ENCODE assay signal across 25 mouse cellular contexts in genomic region chr7:139131538-139131937, GRCm38 (mm10). TPM values are rescaled to one million over a fixed set of nuclear protein-coding genes. Genes with fewer than 3 reads are reported as not detected.
DNase-seq lines count a peak whose midpoint lies in the region; ATAC-seq and TF ChIP-seq lines count a peak whose summit lies in the region.
"Had no signal": no experiment of that assay in that cellular context is flagged by ENCODE, and none has a peak within 500 bp of the region (broad histone marks: within the 10 kb centered on the region; RNA-seq: fewer than 3 reads in every experiment).

No protein-coding gene starts in this region.

- no peak for TF ChIP-seq POLR2A in bone marrow macrophage, adult 2 months (IDR thresholded peaks at IDR 0.05; ENCODE audit: borderline replicate concordance, low read depth, low read length)

- H3K4me2 ChIP-seq in hindbrain, embryonic 11.5 days (replicated peaks; ENCODE audit: low read depth, low read length) = no peak overlapping the region
- H3K4me2 ChIP-seq: embryonic facial prominence, embryonic 15.5 days; forebrain, embryonic 15.5 days; heart, embryonic 12.5 days; hindbrain, embryonic 13.5 days; limb, embryonic 12.5 days; liver, embryonic 12.5 days; midbrain, embryonic 12.5 days; neural tube, embryonic 12.5 days had no signal

- peaks cover 47% of the 10 kb centered on the region for H3K4me1 ChIP-seq in hindbrain, embryonic 10.5 days (replicated peaks)
- peaks cover 7% of the 10 kb centered on the region for H3K4me1 ChIP-seq in hindbrain, embryonic 11.5 days (replicated peaks; ENCODE audit: control insufficient read depth, insufficient read depth, low read length)
- peaks cover 30% of the 10 kb centered on the region for H3K4me1 ChIP-seq in bone marrow macrophage, adult 2 months (ENCODE audit: control insufficient read depth, insufficient read depth, low read length)
- H3K4me1 ChIP-seq: liver, embryonic 12.5 days had no signal

- ATAC-seq in hindbrain, embryonic 11.5 days (ENCODE audit: low FRiP score) = no peak
- ATAC-seq: CD4-positive, CD25-positive, alpha-beta regulatory T cell, adult 4 months; forebrain, embryonic 15.5 days; liver, embryonic 12.5 days had no signal

- WGBS in hindbrain, embryonic 10.5 days = 84% methylated on average over 8 of the region's 8 CpGs
- 81% methylated on average over 8 of the region's 8 CpGs for WGBS in hindbrain, embryonic 11.5 days

- H3K27ac ChIP-seq in hindbrain, embryonic 10.5 days = 0 out of 2 replicates have a peak overlapping the region, but pooled peaks have one; percentile 23
- no peak overlapping the region for H3K27ac ChIP-seq in hindbrain, embryonic 11.5 days (ENCODE audit: low read depth, low read length)
- peak overlapping the region; percentile 41; the same call in 1 of the 2 replicates for H3K27ac ChIP-seq in bone marrow macrophage, adult 2 months (ENCODE audit: insufficient read depth, low read depth, low read length)
- H3K27ac ChIP-seq: embryonic facial prominence, embryonic 15.5 days; forebrain, embryonic 15.5 days; liver, embryonic 12.5 days; midbrain, embryonic 12.5 days; neural tube, embryonic 12.5 days had no signal

- H3K36me3 ChIP-seq in hindbrain, embryonic 10.5 days = no peaks in the 10 kb centered on the region
- no peaks in the 10 kb centered on the region for H3K36me3 ChIP-seq in hindbrain, embryonic 11.5 days (ENCODE audit: control insufficient read depth, insufficient read depth, low read length)
- H3K36me3 ChIP-seq: embryonic facial prominence, embryonic 15.5 days; forebrain, embryonic 15.5 days; heart, embryonic 12.5 days; hindbrain, embryonic 13.5 days; limb, embryonic 12.5 days; liver, embryonic 12.5 days; midbrain, embryonic 12.5 days; neural tube, embryonic 12.5 days had no signal

- H3K9ac ChIP-seq in hindbrain, embryonic 11.5 days (ENCODE audit: low read depth, low read length) = no peak overlapping the region
- H3K9ac ChIP-seq: embryonic facial prominence, embryonic 15.5 days; forebrain, embryonic 15.5 days; heart, embryonic 12.5 days; hindbrain, embryonic 13.5 days; limb, embryonic 12.5 days; liver, embryonic 12.5 days; midbrain, embryonic 12.5 days; neural tube, embryonic 12.5 days had no signal

- no peaks in the 10 kb centered on the region for H3K9me3 ChIP-seq in hindbrain, embryonic 10.5 days
- H3K9me3 ChIP-seq in hindbrain, embryonic 11.5 days (ENCODE audit: control insufficient read depth, low read length) = no peaks in the 10 kb centered on the region
- H3K9me3 ChIP-seq: embryonic facial prominence, embryonic 15.5 days; forebrain, embryonic 15.5 days; heart, embryonic 12.5 days; hindbrain, embryonic 13.5 days; limb, embryonic 12.5 days; liver, embryonic 12.5 days; midbrain, embryonic 12.5 days; neural tube, embryonic 12.5 days had no signal

- no peak for DNase-seq in hindbrain, embryonic 10.5 days (ENCODE audit: low spot score)
- no peak for DNase-seq in hindbrain, embryonic 11.5 days (ENCODE audit: low spot score)
- peak; percentile 22 for DNase-seq in induced T-regulatory cell, adult 2 months (ENCODE audit: low read depth)
- peak; percentile 17 to 36 for DNase-seq in monocyte, adult 2 months (ENCODE audit: low read depth in 1 of 2, low spot score in 2 of 2)
- DNase-seq in Muller cell, postnatal 12 days (ENCODE audit: inconsistent ontology term) = no peak
- no peak for DNase-seq in layer of hippocampus, adult 11-12 months (ENCODE audit: low spot score)
- no peak for DNase-seq in ovary, postnatal 14 days (ENCODE audit: low spot score)
- DNase-seq: cerebellum, adult 2 months; cerebellum, postnatal 25 days; gastrocnemius, postnatal 10 days; heart, postnatal 10 days; kidney, adult 2 months; kidney, postnatal 10 days; lung, postnatal 4 days had no signal

- H3K4me3 ChIP-seq in hindbrain, embryonic 10.5 days = no peak overlapping the region
- H3K4me3 ChIP-seq in hindbrain, embryonic 11.5 days (ENCODE audit: low read depth, low read length) = no peak overlapping the region
- H3K4me3 ChIP-seq in bone marrow macrophage, adult 2 months (ENCODE audit: insufficient read depth, low read length) = no peak overlapping the region
- H3K4me3 ChIP-seq: embryonic facial prominence, embryonic 15.5 days; forebrain, embryonic 15.5 days; heart, embryonic 12.5 days; hindbrain, embryonic 13.5 days; layer of hippocampus, adult 2 months; limb, embryonic 12.5 days; liver, embryonic 12.5 days; midbrain, embryonic 12.5 days; neural tube, embryonic 12.5 days had no signal

- no peak for TF ChIP-seq CTCF in bone marrow macrophage, adult 2 months (IDR thresholded peaks at IDR 0.05; ENCODE audit: low read depth, low read length)

- peaks cover 20% of the 10 kb centered on the region for H3K27me3 ChIP-seq in hindbrain, embryonic 10.5 days (ENCODE audit: insufficient read depth, poor library complexity, severe bottlenecking)
- H3K27me3 ChIP-seq in hindbrain, embryonic 11.5 days (ENCODE audit: control insufficient read depth, insufficient read depth, low read length) = no peaks in the 10 kb centered on the region
- H3K27me3 ChIP-seq: embryonic facial prominence, embryonic 15.5 days; forebrain, embryonic 15.5 days; limb, embryonic 12.5 days; liver, embryonic 12.5 days had no signal

RNA-seq across cellular contexts. Expression of gene Dpysl4, which starts 45.7 kb away (rescaled TPM):
- polyA plus RNA-seq in hindbrain, embryonic 10.5 days (2016; fragmentation: Nextera tagmentation; extraction: Ambion mirVana) = 122 and 257 TPM in 2 replicates
- polyA plus RNA-seq in hindbrain, embryonic 11.5 days (2014; fragmentation: Nextera tagmentation; extraction: Ambion mirVana) = 231 and 251 TPM in 2 replicates
- not detected in 2 replicates for polyA plus RNA-seq in bone marrow macrophage, adult 2 months (2012; ENCODE audit: insufficient read depth, insufficient read length, missing spikeins)
- polyA plus RNA-seq: CD4-positive, CD25-positive, alpha-beta regulatory T cell, adult 4 months had no signal

Comparison
In these comparisons a context has a peak if more than half of its experiments do, and no peak if none do; other contexts are left out.
1. DNase-seq: peak in induced T-regulatory cell, adult 2 months (single experiment) and monocyte, adult 2 months (2 of 2); none in hindbrain, embryonic 10.5 days (single experiment), hindbrain, embryonic 11.5 days (single experiment), Muller cell, postnatal 12 days (single experiment), layer of hippocampus, adult 11-12 months (single experiment) and ovary, postnatal 14 days (single experiment).
2. RNA of gene Dpysl4, which starts 45.7 kb away (polyA plus RNA-seq): 122 to 257 TPM in hindbrain, embryonic 10.5 days and 231 to 251 TPM in hindbrain, embryonic 11.5 days; not detected in bone marrow macrophage, adult 2 months; every median in the first group is over 100 times any median in the second.